Mouse (Mus musculus) NIH3T3 (cell line): Measurements from ENCODE around the gene Fam47e.

Experiments
- DNase-seq: peaks from one replicate; pipeline ENCODE4 v3.0.0-alpha.2; 2012; ENCODE audit warnings: low read depth

Gene Fam47e

DNA sequence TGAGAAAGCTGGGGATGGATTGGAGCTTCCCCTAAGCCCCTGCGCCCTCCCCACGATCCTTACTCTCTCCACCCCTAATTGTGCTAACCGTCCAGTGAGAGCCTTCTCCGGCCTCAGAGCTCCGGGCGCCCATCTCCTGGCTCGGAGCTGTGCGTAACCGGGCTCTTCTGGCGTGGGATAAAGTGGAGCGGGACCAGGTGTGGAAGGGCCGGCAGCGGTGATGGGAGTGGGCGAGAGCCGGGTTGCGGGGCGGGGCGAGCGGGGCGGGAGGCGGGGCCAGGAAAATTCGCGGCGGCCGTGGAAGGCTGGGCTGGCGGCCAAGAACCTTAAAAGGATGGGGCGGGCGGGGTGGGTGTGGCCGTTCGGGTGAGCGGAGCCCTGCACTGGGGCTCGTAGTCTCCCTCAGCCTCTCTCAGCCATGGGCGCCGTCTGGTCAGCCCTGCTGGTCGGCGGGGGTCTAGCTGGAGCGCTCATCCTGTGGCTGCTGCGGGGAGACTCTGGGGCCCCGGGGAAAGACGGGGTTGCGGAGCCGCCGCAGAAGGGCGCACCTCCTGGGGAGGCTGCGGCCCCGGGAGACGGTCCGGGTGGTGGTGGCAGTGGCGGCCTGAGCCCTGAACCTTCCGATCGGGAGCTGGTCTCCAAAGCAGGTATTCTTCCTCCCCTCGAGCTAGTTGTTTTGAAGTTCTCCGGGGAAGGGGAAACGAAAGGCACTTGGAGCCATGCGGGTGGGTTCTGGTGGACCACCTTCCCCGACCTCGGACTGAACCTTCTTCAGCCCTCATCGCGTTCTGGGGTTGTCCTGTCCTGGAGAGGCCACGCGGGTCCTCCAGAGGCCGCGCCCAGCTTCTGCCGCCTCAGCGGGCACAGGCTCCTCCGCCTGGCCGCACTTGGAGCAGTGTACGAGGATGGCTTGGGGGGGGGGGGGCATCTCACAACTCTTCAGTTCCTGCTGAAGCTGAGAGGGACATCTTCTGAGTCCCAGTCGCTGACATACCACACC is 48.1 kb downstream of the Fam47e start, which contains the start of gene Stbd1:
Gene Stbd1, plus strand, starts transcription at position 351 of the 1,000 bp plus-strand sequence.
- peak; percentile 78 for DNase-seq

DNA sequence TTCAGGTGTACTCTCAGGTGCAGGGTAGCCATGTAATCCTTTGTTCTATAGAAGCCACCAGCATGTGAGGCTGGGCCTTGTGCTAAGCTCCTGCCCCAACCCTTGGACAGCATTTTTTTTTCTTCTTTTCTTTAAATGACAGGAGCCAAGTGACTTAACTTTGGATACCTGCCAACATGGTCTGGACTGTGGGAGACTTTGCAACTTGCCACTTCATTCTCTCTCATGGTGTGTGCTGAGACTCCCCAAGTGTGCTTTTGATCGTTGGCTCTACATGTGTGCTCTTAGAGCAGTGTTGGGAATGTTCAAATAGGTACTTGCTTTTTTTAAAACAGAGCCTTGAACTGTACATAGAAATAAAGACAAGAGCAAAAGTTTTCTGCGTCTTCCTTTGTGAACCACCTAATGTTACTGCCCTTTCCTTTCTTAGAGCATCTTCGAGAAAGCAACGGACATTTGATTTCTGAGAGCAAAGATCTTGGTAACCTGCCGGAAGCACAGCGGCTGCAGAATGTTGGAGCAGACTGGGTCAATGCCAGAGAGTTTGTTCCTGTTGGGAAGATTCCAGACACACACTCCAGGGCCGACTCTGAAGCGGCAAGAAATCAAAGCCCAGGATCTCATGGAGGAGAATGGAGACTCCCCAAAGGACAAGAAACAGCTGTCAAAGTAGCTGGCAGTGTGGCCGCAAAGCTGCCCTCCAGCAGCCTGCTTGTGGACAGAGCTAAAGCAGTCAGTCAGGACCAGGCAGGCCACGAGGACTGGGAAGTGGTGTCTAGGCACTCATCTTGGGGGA is 49.8 kb downstream of the Fam47e start:
- DNase-seq = no peak

DNA sequence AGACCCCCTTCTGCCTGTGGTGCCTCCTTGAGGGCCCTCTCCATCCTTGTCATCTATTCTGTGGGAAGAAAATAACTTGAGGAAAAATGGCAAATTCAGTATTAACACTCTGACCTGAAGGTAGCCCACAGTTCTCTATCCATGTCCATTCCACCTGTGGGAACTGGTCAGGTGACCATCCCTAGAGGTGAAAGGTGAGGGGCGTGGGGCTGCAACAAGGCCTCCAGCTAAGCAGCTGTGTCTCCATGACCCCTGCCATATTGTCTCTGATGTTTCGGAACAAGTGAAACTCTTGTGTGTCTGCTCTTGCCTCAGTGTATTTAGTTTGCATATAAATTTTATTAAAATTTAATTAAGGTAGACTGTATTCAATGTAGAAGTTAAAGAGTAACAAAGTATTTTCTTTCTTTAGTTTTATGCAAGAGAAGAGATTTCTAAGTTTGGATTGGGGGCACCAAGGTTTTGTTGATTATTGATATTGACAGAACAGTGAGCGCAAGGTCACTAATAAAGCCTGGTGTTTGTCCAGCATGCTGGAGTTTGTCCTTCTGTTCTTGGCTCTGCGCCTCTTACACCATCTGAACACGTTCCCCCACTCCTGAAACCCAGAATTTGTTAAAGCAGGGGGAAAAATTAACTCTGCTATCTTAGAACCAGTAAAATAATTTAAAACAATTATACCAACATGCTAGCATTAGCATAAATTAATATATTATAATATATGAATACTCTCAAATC is 52.8 kb downstream of the Fam47e start:
- no peak for DNase-seq

DNA sequence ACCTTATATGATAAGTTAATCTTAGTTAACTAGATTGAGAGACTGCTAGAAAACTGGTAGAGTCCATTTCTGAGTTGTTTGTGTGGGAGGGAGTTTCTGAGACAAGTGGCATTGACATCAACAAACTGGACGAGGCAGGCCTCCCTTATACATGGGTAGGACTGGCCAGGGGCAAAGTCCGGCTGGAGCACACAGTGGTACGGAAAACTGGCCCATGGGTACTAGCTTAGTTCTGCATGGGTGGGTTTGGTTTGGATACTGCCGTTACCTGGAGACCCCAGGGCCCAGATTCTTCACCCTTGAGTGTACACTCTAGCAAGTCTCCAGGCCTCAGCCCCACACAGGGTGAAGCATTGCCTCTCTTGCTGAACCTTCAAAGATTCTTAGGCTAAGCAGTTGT is 57.9 kb downstream of the Fam47e start:
- DNase-seq = no peak

DNA sequence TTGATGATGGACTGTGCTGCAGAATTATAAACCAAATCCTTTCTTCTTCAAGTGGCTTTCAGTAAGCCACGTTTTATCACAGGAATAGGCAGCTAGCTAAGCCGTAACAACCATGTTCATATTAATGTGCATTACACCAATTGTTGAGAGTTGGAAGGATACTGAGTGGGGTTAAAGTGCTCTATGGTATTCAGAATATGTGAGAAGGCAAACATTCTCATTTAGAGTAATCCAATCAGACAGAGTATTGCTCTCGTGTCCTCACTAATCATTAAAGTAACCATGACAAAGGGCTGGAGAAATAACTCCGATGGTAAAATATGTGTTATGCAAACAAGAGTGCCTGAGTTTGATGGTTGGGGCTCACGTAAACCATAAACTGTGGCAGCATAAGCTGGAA is 67.0 kb downstream of the Fam47e start:
- DNase-seq = no peak

DNA sequence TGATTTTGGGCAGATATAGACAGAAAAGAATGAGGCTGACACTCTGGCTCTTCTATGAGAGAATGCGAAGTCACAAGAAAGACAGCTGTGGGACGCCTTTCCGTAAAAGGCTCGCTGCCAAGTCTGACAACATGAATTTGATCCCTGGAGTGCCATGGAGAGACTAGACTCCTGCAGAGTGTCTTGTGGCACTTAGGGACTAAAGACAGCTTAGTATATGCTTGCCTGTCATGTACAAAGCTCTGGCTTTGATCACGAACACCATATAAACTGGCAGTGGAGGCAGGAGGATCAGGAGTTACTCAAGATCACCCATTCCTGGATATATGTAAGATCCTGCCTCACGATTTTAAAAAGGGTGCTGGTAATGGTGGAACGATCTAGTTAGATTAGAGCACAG is 73.0 kb downstream of the Fam47e start:
- DNase-seq = no peak

DNA sequence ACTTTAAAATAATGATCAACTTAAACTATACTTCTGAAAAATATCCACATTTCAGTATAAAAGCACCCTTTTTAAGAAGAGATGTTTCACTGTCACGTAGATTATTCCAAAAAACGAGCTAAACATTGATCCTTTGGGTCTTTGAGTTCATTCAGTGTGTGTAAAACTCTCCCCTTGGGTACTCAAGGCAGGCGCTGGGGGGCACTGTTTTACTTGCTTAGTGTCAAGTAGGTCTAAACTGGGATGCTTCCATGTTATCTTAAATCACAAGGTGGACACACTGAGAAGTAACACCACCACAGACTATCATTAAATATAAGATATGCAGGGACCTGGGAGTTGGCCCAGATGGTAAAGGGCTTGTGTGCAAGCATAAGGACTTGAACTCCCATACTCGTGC is 78.7 kb downstream of the Fam47e start:
- DNase-seq = peak; percentile 17

DNA sequence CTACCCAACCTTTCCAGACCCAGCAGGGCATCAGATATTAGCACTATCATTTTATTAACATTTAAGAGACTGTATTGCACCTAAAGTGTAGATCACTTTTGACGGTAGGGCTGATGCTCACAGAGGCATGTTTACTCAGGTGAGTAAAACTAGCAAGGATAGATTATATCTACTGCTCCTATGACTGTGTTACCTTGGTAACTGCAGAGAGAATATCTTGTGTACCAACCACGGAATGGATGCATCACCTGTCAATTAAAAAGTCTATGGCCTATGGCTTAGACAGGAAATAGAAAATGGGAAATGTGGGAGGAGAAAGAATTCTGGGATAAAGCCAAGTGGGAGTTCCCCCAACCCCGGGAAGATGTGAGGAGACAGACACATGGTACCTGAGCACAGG is 80.0 kb downstream of the Fam47e start:
- no peak for DNase-seq

DNA sequence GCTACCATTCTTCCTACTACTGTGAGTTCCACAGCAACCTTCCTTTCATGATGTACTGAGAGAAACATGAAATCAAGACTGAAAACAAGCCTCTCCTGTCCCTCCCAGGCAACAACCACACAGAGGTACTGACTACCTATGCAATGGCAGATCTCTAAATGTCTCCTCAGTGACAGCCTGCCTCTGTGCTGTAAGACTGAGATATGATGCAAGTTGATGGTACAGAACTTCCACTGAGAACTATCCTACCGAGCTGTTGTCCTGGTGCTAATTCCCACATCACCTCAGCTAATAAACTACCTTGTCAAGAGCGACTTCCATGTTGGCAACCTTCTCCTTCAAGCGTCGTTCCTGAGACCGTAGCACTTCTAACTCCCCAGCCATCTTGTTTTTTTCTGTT is 81.0 kb downstream of the Fam47e start:
- no peak for DNase-seq

DNA sequence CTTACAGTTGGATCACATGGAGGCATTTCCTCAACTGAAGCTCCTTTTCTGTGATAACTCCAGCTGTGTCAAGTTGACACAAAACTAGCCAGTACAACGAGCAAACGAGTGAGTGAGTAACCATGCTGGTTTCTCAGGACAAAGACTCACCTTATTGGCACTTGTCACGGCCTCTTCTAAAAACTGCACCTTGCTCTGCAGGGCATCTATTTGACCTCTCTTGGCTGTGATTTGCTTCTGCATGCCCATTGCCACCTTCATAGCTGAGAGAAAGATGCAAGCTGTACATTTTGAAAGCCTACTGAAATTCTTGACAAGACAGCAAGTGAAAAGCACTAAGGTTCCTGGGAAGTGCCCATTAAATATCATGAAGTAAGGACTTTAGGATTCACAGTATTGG is 86.0 kb downstream of the Fam47e start:
- DNase-seq = no peak
